ENCODE assay signal across 21 mouse cellular contexts in genomic region chr10:117810506-117810905, GRCm38 (mm10). TPM values are rescaled to one million over a fixed set of nuclear protein-coding genes. Genes with fewer than 3 reads are reported as not detected.
A peak's percentile ranks its signal among the peaks of the same experiment; 100 is the strongest.
DNase-seq lines count a peak whose midpoint lies in the region; TF ChIP-seq lines count a peak whose summit lies in the region.
"Had no signal": no experiment of that assay in that cellular context is flagged by ENCODE, and none has a peak within 500 bp of the region (broad histone marks: within the 10 kb centered on the region; RNA-seq: fewer than 3 reads in every experiment).

No protein-coding gene starts in this region.

- peaks cover 83% of the 10 kb centered on the region for H3K4me1 ChIP-seq in E14TG2a.4 (replicated peaks; ENCODE audit: low read depth, low read length)
- H3K4me1 ChIP-seq in ES-Bruce4 (ENCODE audit: control insufficient read depth, insufficient read depth, low read length), result peaks cover 8% of the 10 kb centered on the region
- H3K4me1 ChIP-seq in ES-E14 (ENCODE audit: control insufficient read depth in 2 of 2, insufficient read depth in 2 of 2, low read length in 2 of 2, poor library complexity in 1 of 2), result peaks cover 17 to 36% of the 10 kb centered on the region in 2 experiments

- no peaks in the 10 kb centered on the region for H3K9me3 ChIP-seq in E14TG2a.4 (ENCODE audit: low read length)
- no peaks in the 10 kb centered on the region for H3K9me3 ChIP-seq in ES-Bruce4 (replicated peaks; ENCODE audit: control insufficient read depth, insufficient read depth, low read length, poor library complexity, severe bottlenecking)
- H3K9me3 ChIP-seq in ES-E14 (ENCODE audit: control insufficient read depth, insufficient read depth, low read depth, low read length), result no peaks in the 10 kb centered on the region
- H3K9me3 ChIP-seq: embryonic facial prominence, embryonic 13.5 days; embryonic facial prominence, embryonic 15.5 days; forebrain, embryonic 10.5 days; forebrain, embryonic 12.5 days had no signal

- H3K27me3 ChIP-seq in E14TG2a.4 (ENCODE audit: insufficient read depth, low read length) (no peaks in the 10 kb centered on the region), ES-Bruce4 (ENCODE audit: control insufficient read depth, insufficient read depth, low read length, poor library complexity, severe bottlenecking) (no peaks in the 10 kb centered on the region)
- H3K27me3 ChIP-seq: embryonic facial prominence, embryonic 13.5 days; embryonic facial prominence, embryonic 15.5 days; forebrain, embryonic 12.5 days had no signal

- intact Hi-C loops in gastrocnemius, postnatal 14 days (cut with DNase I; ENCODE audit: low total_unique reads), result no loop called here

- no peak for TF ChIP-seq CTCF in E14TG2a.4 (conservative IDR thresholded peaks at IDR 0.05; ENCODE audit: low read length)
- no peak for TF ChIP-seq CTCF in ES-Bruce4 (IDR thresholded peaks at IDR 0.05; ENCODE audit: low read depth, low read length)

- no peak overlapping the region for H3K9ac ChIP-seq in ES-Bruce4 (ENCODE audit: low read depth, poor library complexity, severe bottlenecking)
- H3K9ac ChIP-seq in ES-E14 (ENCODE audit: insufficient read depth, low read depth, low read length, poor library complexity, severe bottlenecking), result no peak overlapping the region
- H3K9ac ChIP-seq: embryonic facial prominence, embryonic 13.5 days; embryonic facial prominence, embryonic 15.5 days; forebrain, embryonic 12.5 days had no signal

- H3K36me3 ChIP-seq in E14TG2a.4 (ENCODE audit: insufficient read depth, low read length) (peaks cover 33% of the 10 kb centered on the region), ES-Bruce4 (ENCODE audit: control insufficient read depth, insufficient read depth, low read length, poor library complexity, severe bottlenecking) (peaks cover 16% of the 10 kb centered on the region), ES-E14 (ENCODE audit: control insufficient read depth, insufficient read depth, low read length, poor library complexity, severe bottlenecking) (peaks cover 8% of the 10 kb centered on the region)

- H3K4me3 ChIP-seq in E14TG2a.4 (replicated peaks; ENCODE audit: low read length) (0 out of 2 replicates have a peak overlapping the region, but pooled peaks have one; percentile 4), ES-Bruce4 (ENCODE audit: low read depth, low read length) (no peak overlapping the region), ES-E14 (ENCODE audit: insufficient read depth in 1 of 2, low read depth in 1 of 2, low read length in 2 of 2, poor library complexity in 1 of 2, severe bottlenecking in 1 of 2) (no peak overlapping the region)
- H3K4me3 ChIP-seq: embryonic facial prominence, embryonic 13.5 days; embryonic facial prominence, embryonic 15.5 days; erythroblast, embryonic 14.5 days; forebrain, embryonic 10.5 days; forebrain, embryonic 12.5 days had no signal

- no peak for DNase-seq in ES-E14 (ENCODE audit: low read depth, low spot score)
- DNase-seq in ZHBTc4 (ENCODE audit: low read depth, low spot score), result peak; percentile 61
- DNase-seq in gastrocnemius, postnatal 14 days, result no peak
- no peak for DNase-seq in left cerebral cortex, adult 18-20 months (ENCODE audit: low spot score in 2 of 2)
- no peak for DNase-seq in cerebellum, adult 18-20 months
- DNase-seq: adrenal gland, adult 2 months; adrenal gland, postnatal 10 days; adrenal gland, postnatal 25 days; cerebellum, adult 11-12 months; cerebellum, adult 8-10 months; cerebellum, adult 9-11 months; cerebellum, postnatal 14 days; cerebellum, postnatal 36 days; embryo, embryonic 11 days had no signal

- H3K27ac ChIP-seq in ES-Bruce4 (ENCODE audit: insufficient read depth, low read length) (peak overlapping the region; percentile 79; the same call in 1 of the 2 replicates), ES-E14 (ENCODE audit: insufficient read depth, low read depth, low read length, poor library complexity, severe bottlenecking) (no peak overlapping the region)
- H3K27ac ChIP-seq: embryonic facial prominence, embryonic 13.5 days; embryonic facial prominence, embryonic 15.5 days; forebrain, embryonic 10.5 days; forebrain, embryonic 12.5 days had no signal

- no peak for TF ChIP-seq EP300 in ES-Bruce4 (IDR thresholded peaks at IDR 0.05; ENCODE audit: insufficient read depth, low read depth, low read length)

- in situ Hi-C loops in ES-E14 (cut with MboI; ENCODE audit: low sequenced_read_pairs in 2 of 2, unreplicated experiment in 2 of 2), result no loop called here

- no peak for TF ChIP-seq POLR2A in ES-Bruce4 (IDR thresholded peaks at IDR 0.05; ENCODE audit: insufficient read depth, low read length)

TF ChIP-seq in ES-E14, 5 proteins besides CTCF, POLR2A, EP300 and RAD21:
- TF ChIP-seq HCFC1 (IDR thresholded peaks at IDR 0.05; ENCODE audit: borderline replicate concordance, insufficient read depth, low read length) (no peak), MAFK (IDR thresholded peaks at IDR 0.05; ENCODE audit: insufficient read depth, low read depth, low read length) (peak; percentile 76)

RNA-seq across cellular contexts. Expression of gene Nup107, which starts 18.0 kb away (rescaled TPM):
- 119 and 134 TPM in 2 replicates for polyA plus RNA-seq in ES-Bruce4 (2011; ENCODE audit: insufficient read depth, insufficient read length, low read depth, missing spikeins)
- 70.7 and 80.8 TPM in 2 replicates for total RNA-seq in ES-E14 (2012; rRNA removed)
- 1 to 10 TPM; 7.0 to 7.6 TPM for total RNA-seq in gastrocnemius, postnatal 14 days (2021)
- total RNA-seq in left cerebral cortex, adult 18-20 months (2021), result 10 to 100 TPM; 14.0 to 14.7 TPM

RNA-seq across cellular contexts. Expression of gene Rap1b, which starts 35.3 kb away (rescaled TPM):
- 149 and 150 TPM in 2 replicates for polyA plus RNA-seq in ES-Bruce4 (2011; ENCODE audit: insufficient read depth, insufficient read length, low read depth, missing spikeins)
- 26.1 and 49.6 TPM in 2 replicates for total RNA-seq in ES-E14 (2012; rRNA removed)
- 10 to 100 TPM; 29.5 to 36.0 TPM for total RNA-seq in gastrocnemius, postnatal 14 days (2021)
- 10 to 100 TPM; 56.7 to 65.4 TPM for total RNA-seq in left cerebral cortex, adult 18-20 months (2021)
